9 mouse cellular contexts compared by ENCODE assay signal in the genomic region with DNA sequence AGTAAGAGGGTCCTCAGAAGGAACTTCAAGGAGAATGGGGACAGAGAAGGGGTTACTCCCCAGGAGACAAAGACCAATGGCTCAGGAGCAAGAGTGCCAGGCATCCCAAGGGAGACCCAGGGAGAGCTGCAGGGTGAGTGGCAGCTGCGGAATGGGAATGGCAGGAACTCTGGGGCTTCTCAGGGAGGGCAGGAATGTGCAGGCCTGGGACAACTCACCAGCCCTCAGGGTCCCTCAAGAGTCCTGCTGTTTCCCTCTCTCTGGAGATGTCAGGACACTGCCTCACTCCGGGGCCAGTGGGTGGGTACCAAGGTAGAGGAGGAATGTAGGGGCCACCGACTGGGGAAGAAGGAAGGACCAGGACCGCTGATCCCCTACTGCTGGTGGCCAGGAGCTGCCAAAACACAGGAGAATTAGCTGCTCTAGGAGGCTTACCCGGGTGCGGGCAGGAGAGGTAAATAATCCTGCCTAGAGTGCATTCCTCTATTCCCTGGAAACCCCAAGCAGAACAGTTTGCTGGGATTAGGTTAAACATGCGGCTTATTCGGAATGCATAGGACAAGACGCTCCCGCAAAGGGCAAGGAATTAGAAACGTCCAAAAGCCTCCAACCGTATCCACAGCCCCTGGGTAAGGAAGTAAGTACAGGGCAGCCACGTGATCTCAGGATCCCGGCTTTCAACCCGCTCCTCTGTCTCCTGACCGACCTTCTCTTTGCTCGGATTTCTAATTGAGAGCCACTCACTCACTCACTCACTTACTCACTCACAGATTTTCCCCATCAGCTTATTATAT. TPM values are rescaled to one million over a fixed set of nuclear protein-coding genes. Genes with fewer than 3 reads are reported as not detected.
DNase-seq lines count a peak whose midpoint lies in the region; ATAC-seq and TF ChIP-seq lines count a peak whose summit lies in the region.
"Had no signal": no experiment of that assay in that cellular context is flagged by ENCODE, and none has a peak within 500 bp of the region (broad histone marks: within the 10 kb centered on the region; RNA-seq: fewer than 3 reads in every experiment).

No protein-coding gene starts in this region.

- no peaks in the 10 kb centered on the region for H3K9me3 ChIP-seq in embryonic facial prominence, embryonic 14.5 days (ENCODE audit: control insufficient read depth, low read length)
- H3K9me3 ChIP-seq in midbrain, embryonic 13.5 days: no peaks in the 10 kb centered on the region

- no peak overlapping the region for H3K27ac ChIP-seq in gastrocnemius, adult 2 months
- no peak overlapping the region for H3K27ac ChIP-seq in embryonic facial prominence, embryonic 14.5 days (replicated peaks; ENCODE audit: low read depth, low read length)
- H3K27ac ChIP-seq in kidney, adult 2 months (ENCODE audit: insufficient read depth, low read depth, low read length): no peak overlapping the region
- no peak overlapping the region for H3K27ac ChIP-seq in midbrain, embryonic 13.5 days
- H3K27ac ChIP-seq: liver, embryonic 14.5 days had no signal

- H3K4me1 ChIP-seq in embryonic facial prominence, embryonic 14.5 days (ENCODE audit: control insufficient read depth, insufficient read depth, low read length): peaks cover 10% of the 10 kb centered on the region
- peaks cover 5% of the 10 kb centered on the region; the same call in 1 of the 2 replicates for H3K4me1 ChIP-seq in kidney, adult 2 months (ENCODE audit: control insufficient read depth, insufficient read depth, low read length)
- peaks cover 20% of the 10 kb centered on the region for H3K4me1 ChIP-seq in midbrain, embryonic 13.5 days (replicated peaks)

- 3% methylated on average over 17 of the region's 17 CpGs for WGBS in embryonic facial prominence, embryonic 14.5 days
- 31% methylated on average over 17 of the region's 17 CpGs for WGBS in kidney, adult 2 months
- WGBS in midbrain, embryonic 13.5 days: 7% methylated on average over 17 of the region's 17 CpGs

- intact Hi-C loops in gastrocnemius, adult 2 months (cut with DNase I): no loop called here

- no peaks in the 10 kb centered on the region for H3K36me3 ChIP-seq in embryonic facial prominence, embryonic 14.5 days (ENCODE audit: control insufficient read depth, insufficient read depth, low read length)
- H3K36me3 ChIP-seq in kidney, adult 2 months (ENCODE audit: control insufficient read depth, insufficient read depth, low read length): no peaks in the 10 kb centered on the region
- no peaks in the 10 kb centered on the region for H3K36me3 ChIP-seq in midbrain, embryonic 13.5 days

- peak; percentile 60 for ATAC-seq in embryonic facial prominence, embryonic 14.5 days (ENCODE audit: low read depth)
- peak; percentile 62 for ATAC-seq in midbrain, embryonic 13.5 days
- ATAC-seq in CD4-positive, CD25-positive, alpha-beta regulatory T cell, adult 4 months: no peak

- H3K9ac ChIP-seq in embryonic facial prominence, embryonic 14.5 days (ENCODE audit: low read depth, low read length): no peak overlapping the region
- H3K9ac ChIP-seq in midbrain, embryonic 13.5 days (replicated peaks): no peak overlapping the region; the same call in 1 of the 2 replicates
- H3K9ac ChIP-seq: liver, embryonic 14.5 days had no signal

- no peak for DNase-seq in gastrocnemius, adult 2 months
- no peak for DNase-seq in gastrocnemius, postnatal 25 days
- peak; percentile 79 for DNase-seq in embryonic facial prominence, embryonic 14.5 days (ENCODE audit: low spot score)
- peak; percentile 61 for DNase-seq in kidney, adult 2 months
- no peak for DNase-seq in layer of hippocampus, adult 9-10 months (ENCODE audit: low spot score)
- DNase-seq in urinary bladder, adult 18-20 months (ENCODE audit: low spot score in 2 of 2): no peak

- no peak for TF ChIP-seq CTCF in gastrocnemius, adult 2 months (IDR thresholded peaks at IDR 0.05)
- no peak for TF ChIP-seq CTCF in kidney, adult 2 months (conservative IDR thresholded peaks at IDR 0.05; ENCODE audit: insufficient read depth, insufficient read length, low read depth, low read length)

- H3K27me3 ChIP-seq in embryonic facial prominence, embryonic 14.5 days (replicated peaks; ENCODE audit: control insufficient read depth, insufficient read depth, low read length): no peaks in the 10 kb centered on the region
- no peaks in the 10 kb centered on the region for H3K27me3 ChIP-seq in kidney, adult 2 months (replicated peaks; ENCODE audit: control insufficient read depth, insufficient read depth, low read length)
- H3K27me3 ChIP-seq in midbrain, embryonic 13.5 days: peaks cover 13% of the 10 kb centered on the region

- peak overlapping the region; percentile 47 for H3K4me2 ChIP-seq in embryonic facial prominence, embryonic 14.5 days (ENCODE audit: low read depth, low read length)
- peak overlapping the region; percentile 40 for H3K4me2 ChIP-seq in midbrain, embryonic 13.5 days (replicated peaks)

- no peak for TF ChIP-seq POLR2A in kidney, adult 2 months (IDR thresholded peaks at IDR 0.05; ENCODE audit: low read depth, low read length)

- peak overlapping the region; percentile 40 for H3K4me3 ChIP-seq in gastrocnemius, adult 2 months
- no peak overlapping the region; the same call in 1 of the 2 replicates for H3K4me3 ChIP-seq in embryonic facial prominence, embryonic 14.5 days (ENCODE audit: low read depth, low read length)
- H3K4me3 ChIP-seq in kidney, adult 2 months (ENCODE audit: insufficient read depth, low read depth, low read length): no peak overlapping the region
- H3K4me3 ChIP-seq in midbrain, embryonic 13.5 days (replicated peaks): no peak overlapping the region

RNA-seq across cellular contexts. Expression of a gene that starts 32.0 kb away (rescaled TPM):
- 1 to 10 TPM; 1.4 to 3.1 TPM for total RNA-seq in gastrocnemius, adult 2 months (2021)
- 1 to 10 TPM; 3.7 to 3.9 TPM for total RNA-seq in gastrocnemius, postnatal 25 days (2021)
- 52.6 and 57.0 TPM in 2 replicates for polyA plus RNA-seq in embryonic facial prominence, embryonic 14.5 days (2014; fragmentation: Nextera tagmentation; extraction: Ambion mirVana)
- 1.6 and 2.7 TPM in 2 replicates for polyA plus RNA-seq in kidney, adult 2 months (2012; rRNA removed)
- 205 and 211 TPM in 2 replicates for polyA plus RNA-seq in midbrain, embryonic 13.5 days (2015; fragmentation: Nextera tagmentation; extraction: Ambion mirVana)
- polyA plus RNA-seq in CD4-positive, CD25-positive, alpha-beta regulatory T cell, adult 4 months (2017; shearing (Covaris generic)): under 1 TPM; 0.33 to 0.50 TPM

Comparison
In these comparisons a context has a peak if more than half of its experiments do, and no peak if none do; other contexts are left out.
1. DNase-seq: peak in embryonic facial prominence, embryonic 14.5 days (single experiment) and kidney, adult 2 months (single experiment); none in gastrocnemius, adult 2 months (single experiment), gastrocnemius, postnatal 25 days (single experiment), layer of hippocampus, adult 9-10 months (single experiment) and urinary bladder, adult 18-20 months (0 of 2).
2. RNA of a gene that starts 32.0 kb away (polyA plus RNA-seq): 205 to 211 TPM in midbrain, embryonic 13.5 days and 52.6 to 57.0 TPM in embryonic facial prominence, embryonic 14.5 days; 1.6 to 2.7 TPM in kidney, adult 2 months and 0.33 to 0.50 TPM in CD4-positive, CD25-positive, alpha-beta regulatory T cell, adult 4 months; every median in the first group is over 10 times any median in the second.